Mouse (Mus musculus) right cerebral cortex, postnatal 36 days (tissue): Measurements from ENCODE around the gene Shq1.

ENCODE experiments used
- DNase-seq, 2 experiments: peaks; one replicate each; pipeline ENCODE4 v3.0.0; 2022; ENCODE audit warnings: low spot score in 2 of 2, mixed read lengths in 1 of 2

The Shq1 gene

DNA sequence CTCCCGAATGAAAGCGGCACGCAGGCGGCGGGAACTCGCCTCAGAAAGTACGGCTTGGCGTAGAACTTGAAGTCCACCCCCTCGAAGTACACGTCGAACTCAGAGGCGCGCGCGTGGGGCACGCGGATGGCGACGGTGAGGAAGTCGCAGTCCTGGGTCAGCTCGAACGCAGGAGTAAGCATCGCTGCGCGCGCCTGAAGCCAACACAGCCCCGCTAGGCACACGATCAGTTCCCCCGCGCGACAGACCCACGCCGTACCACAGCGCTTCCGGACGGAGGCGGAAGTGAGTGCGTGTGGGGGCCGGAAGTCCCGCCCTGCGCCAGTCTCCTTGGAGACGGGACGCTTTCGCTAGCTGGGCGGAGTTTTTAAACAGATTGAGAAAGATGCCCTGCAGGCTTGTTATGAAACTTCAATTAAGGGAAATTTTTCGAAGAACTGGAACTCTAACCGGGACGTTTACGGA is at the start of gene Shq1:
Gene Shq1, minus strand, starts transcription at position 278 of the 465 bp plus-strand sequence.
- DNase-seq = peak; percentile 71 to 77

DNA sequence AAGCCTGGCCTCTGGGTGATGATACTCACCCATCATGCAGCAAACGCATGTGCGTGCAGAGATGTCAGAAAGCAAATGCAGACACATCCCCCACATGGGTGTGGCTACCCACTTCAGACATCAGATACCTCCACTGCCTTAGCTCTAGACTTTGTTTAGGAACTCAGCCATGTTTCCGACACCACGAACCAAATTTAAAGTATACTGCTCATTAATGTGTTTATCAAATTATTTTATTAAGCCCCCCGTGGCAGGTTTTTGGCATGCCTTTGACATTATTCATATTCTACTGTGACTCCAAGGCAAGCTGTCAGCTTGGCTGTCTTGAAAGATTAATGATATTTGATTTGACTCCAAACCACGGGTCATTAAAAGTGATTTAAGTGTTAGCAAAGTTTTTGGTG is 49.1 kb upstream of the Shq1 start:
- DNase-seq = no peak

DNA sequence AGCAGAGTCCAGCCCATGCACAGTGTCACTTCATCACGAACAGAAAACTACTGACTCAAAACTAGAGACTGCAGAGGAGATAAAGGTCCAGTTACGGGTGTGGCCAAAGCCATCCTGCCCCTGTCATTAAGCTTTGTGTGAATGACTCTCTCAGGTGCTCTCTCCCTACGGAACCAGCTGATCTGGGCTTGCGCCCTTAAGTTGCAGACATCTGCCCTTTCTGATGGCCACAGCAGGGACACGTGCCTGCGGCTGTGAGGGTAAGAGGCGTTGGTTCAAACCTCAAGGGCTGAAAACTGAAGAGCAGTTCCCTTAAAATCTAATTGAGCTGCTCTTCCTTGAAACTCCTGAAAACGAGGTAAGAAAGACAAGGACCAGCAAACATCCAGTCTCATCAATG is 45.9 kb upstream of the Shq1 start:
- no peak for DNase-seq

DNA sequence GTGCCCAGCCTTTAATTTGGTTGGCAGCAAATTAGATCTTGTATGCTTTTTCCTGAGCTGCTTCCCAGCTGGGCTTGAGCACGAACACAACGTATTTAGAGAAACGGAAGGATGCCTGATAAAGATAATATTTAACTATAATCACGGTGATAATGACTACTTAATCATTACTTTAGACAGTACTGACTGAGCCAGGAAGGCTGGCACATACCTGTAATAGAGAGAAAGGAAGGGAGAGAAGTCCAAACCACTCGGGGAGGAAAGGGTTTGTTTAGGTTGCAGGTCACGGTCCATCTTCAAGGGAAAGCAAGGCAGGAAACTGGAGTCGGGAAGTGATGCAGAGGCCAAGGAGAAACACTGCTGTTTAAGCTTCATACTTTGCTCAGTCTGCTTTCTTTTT is 45.2 kb upstream of the Shq1 start:
- DNase-seq = no peak

DNA sequence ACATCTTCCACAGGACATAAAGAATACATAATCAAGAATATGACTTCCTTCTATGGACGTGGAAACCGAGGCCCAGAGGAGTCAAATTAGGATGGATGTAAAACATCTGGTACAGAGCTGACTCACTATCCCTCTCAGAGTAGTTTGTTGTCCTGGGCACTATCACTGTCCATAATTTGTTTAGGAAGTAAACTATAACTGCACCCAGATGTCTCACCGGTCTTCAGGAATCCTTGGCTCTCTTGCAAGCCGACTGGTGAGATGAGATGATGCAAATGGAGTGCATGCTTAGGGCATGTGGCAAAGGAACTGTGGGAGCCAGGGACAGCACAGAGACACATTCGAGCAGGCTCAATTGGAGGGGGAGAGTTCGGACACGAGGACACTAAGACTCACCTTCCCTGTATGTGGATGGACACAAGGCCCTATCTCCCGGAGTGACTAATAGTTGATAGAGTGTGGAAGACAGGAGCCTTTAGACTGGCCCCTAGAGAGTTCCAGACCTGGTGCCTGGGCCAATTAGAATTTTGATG is 44.4 kb upstream of the Shq1 start:
- no peak for DNase-seq

DNA sequence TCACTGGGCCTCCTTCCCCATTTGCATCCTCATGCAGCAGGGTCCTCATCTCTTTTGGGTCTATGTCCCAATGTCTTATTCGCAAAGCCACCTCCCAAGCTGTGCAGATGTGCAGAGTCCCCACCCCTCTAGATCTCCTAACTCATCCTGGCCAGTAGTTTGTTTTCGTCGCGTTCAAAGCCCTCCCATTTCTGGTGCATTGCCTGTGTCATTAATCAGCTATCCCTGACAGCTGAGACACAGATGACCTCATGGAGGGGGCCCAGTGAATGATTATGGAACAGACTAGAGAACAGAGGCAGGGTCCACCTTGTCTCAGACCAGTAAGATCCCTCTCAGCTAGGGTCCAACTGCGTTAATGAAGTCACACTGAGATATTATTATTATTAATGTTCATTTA is 39.9 kb upstream of the Shq1 start:
- no peak for DNase-seq

DNA sequence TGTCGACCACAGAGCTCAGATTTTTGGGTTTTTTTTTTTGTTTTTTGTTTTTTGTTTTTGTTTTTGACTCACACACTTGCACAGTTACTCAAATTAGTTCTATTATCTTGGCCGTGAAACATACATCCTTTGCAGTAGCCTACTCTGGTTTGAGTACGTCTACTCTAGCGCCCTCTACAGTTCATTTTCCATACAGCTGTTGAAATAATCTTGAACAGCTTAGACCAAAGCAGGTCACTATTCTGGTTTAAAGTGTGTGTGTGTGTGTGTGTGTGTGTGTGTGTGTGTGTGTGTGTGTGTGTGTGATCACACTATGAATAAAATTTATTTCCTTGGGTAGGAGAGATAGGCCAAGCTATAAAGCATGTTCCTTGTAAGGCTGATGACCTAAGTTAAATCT is 39.2 kb upstream of the Shq1 start:
- DNase-seq = no peak

DNA sequence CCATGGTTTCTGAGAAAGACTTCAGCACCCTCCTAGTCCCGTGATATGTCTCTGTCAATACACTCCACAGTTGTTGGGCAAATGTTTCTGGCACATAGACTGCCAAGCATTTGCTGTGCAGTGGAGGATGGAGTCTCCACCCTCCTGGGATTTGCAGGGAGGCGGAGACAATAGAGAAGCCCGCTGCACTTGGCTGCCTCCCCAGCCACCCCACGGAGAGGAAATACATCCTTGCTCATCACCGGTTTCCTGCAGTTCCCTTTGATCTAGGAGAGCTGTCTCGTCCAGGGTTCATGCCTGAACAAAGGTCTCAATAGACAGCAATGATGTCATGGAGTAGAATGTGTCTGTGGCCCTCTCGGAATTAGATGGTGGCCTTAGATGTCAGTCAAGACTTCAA is 38.5 kb upstream of the Shq1 start:
- no peak for DNase-seq

DNA sequence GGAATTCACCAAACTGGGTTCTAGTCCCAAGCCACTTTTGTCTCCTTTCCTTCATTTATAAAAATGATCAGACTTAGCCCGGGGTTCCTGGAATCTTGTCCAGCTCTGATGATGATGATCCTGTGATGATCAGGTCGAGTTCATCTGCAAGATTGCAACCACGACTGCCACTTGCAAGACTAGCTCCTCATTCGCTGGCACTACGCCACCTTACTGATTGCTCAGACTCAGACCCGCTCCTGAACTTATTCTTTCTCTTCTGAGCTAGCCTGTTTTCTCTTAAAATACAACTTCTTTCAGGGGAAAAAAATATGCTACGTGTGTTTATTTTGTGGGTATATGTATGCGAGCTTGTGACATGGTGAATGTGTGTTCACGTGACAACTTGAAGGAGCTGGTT is 38.0 kb upstream of the Shq1 start:
- DNase-seq = no peak

DNA sequence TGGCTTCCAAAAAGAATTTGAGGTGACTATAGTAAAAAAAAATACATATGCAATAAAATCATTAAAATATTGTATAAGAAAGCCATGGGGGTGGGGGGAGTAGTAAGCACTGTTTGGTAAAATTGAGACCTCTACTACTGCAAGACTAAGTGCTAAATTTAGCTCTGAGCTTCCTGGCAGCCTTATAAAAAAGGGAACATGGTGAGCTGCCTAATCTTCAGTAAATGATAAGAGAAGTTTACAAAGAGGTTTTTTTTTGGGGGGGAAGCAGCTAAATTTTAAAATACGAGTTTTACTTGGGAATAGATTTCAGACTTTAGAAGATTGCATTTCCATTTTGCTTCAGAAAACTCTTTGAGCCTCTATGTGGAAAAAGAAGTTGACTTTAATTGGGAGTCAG is 37.3 kb upstream of the Shq1 start:
- DNase-seq = no peak

DNA sequence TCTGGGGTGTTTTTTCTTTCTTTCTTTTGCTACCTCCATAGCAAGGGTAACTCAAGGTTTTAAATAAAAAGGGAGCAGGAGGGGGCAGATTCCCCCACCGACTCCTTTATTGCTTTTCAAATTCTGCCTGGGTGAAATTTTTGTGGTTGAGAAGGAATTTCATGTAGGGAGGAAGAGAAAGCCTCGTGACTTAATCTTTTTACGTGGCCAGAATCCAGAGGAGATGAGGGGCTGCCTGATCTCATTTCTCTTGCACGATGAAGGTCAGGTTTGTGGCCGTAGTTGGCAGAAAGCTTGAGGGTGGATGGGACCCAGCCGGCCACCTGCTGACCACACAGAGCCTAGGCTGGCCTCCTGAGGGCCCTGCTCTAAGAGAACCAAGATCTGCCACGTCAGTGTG is 36.6 kb upstream of the Shq1 start:
- no peak for DNase-seq

DNA sequence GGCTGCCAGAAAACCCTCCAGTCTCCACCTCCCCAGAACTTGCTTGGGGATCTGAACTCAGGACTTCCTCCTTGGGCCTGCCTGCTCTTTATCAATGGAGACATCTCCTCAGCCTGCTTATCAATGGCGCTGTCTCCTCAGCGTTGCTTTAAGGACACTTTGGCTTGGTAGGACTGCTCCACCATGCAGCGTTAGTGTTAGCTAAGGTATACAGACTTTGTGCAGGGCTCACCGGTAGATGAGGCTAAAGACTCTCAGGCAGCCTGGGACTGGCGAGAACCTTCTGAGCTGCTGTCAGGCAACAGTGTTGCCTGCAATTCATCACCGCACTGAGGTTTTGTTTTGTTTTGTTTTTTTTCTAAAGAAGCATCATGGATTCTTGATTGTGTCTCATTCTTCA is 35.9 kb upstream of the Shq1 start:
- no peak for DNase-seq

DNA sequence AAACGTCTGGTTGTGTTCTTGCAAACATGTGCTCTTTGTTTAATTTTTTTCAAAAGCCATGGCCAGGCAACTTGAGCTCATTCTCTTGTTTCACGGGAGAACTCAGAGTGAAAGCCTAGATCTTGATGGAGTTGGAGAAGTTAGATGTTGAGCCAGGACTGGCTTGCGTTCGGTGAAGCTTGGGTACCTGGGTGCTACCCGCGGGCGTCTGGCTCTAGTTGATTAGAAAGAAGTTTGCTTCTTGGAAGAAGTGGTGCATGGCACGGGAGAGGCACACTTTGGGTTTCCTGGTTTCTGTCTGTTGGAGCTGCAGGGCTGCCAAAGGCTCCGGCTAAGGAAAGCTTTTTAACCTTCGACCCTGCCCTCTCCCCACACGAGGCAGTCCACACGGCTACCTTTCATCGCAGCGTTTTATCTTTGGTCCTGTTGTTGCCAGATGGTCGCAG is 34.4 kb upstream of the Shq1 start:
- no peak for DNase-seq

DNA sequence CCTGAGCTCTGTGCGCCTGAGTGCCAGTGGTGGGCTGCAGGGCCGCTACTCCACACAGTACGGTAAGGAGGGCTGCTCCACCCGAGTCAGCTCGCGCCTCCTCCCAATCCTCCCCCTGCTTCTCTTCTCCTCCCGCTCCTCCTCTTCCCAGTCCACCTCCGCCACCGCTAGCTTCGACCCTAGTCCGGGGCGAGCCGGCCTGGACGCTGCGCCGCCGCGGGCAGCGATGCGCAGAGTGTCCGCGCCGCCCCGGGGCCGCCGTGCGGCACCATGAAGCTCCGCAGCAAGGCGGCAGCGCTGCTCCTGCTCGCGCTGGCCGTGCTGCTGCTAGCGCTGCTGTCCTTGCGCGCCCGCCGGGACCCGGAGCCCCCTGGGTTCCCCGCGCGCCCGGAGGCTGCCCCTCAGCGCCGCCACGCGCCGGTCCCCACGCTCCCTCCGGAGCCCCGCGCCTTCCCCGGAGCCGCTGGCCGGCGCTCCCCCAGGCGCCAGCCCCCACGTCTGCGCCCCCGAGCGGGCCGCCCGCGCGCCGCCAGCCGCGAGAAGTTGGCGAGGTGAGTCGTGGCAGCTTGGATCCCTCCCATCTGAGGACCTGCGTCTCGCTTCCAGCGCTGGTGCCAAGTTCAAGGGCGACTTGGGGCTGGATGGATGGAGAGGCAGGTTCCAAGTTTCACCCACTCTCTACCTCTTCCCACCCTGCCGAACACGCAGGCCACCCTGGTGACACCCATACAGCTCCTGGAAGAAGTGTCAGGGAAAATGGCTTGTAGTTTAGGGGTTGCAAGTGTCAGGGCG is 33.8 kb upstream of the Shq1 start, which contains the start of gene Gxylt2:
Gene Gxylt2, plus strand, starts transcription at position 161 of the 792 bp plus-strand sequence.
- DNase-seq = peak in 1 of 2 experiments; percentile 8

DNA sequence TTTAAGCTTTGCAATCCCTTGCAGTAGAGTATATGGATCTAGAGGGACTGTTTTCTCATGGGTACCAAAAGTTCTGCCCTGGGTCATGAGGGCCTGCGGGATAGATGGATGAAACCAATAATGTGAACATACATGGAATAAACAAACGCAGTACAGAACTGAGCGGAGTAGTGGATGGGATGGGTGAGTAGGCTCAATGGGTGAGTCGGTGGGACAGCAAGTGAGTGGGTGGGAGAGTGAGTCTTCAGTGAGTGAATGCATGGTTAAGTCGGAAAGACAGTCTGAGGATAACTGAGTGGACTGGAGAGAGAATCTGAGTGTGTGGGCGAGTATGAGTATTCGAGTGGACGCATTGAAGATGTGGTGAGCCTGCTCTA is 33.2 kb upstream of the Shq1 start:
- DNase-seq = no peak

DNA sequence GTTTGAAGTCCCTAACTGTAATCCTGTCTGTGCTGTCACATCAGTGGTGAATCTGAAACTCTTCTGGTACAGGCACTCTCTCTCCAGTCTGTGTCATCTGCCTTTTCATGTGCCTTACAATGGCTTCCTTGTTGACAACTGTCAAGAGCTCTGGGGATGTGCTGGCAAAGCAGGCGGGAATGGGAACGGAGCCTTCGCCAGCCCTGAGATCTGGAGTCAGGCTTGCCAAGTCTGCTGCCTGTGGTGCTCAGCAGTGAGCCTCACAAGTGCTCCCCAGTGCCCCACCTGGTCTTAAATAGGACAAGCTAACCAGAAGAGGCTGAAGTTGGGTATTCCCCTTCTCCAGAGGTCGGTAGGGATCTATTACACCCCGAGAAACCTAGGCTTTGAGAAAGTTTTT is 29.8 kb upstream of the Shq1 start:
- no peak for DNase-seq

DNA sequence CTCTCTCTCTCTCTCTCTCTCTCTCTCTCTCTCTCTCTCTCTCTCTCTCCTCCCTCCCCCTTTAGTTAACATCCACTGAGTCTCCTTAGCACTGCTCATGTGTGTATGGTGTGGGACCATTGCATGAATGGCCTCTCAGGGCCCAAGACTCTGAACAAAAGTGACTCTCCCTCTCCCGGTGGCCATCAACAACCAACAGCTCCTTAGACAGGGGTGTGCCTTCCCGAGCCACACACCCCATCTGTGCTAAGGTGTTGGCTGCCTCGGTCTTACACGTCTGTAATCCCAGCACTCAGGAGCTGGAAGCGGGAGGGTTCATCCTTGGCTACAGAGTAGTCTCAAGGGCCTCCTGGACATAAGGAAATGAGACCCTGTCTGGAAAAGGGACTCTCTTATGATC is 29.0 kb upstream of the Shq1 start:
- DNase-seq = no peak

DNA sequence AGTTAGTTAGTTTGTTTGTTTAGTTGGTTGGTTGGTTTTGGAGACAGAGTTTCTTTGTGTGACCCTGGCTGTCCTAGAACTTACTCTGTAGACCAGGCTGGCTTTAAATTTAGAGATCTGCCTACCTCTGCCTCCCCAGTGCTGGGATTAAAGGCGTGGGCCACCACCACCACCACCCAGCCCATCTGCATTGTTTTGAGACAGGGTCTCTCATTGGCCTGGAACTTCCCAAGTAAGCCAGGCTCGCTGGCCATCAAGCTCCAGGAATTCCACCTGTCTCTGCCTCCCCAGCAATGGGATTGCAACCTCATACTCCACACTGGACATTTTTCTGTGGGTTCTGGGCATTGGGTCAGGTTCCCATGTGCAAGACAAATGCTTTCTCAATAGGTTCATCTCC is 15.4 kb upstream of the Shq1 start:
- DNase-seq = no peak

DNA sequence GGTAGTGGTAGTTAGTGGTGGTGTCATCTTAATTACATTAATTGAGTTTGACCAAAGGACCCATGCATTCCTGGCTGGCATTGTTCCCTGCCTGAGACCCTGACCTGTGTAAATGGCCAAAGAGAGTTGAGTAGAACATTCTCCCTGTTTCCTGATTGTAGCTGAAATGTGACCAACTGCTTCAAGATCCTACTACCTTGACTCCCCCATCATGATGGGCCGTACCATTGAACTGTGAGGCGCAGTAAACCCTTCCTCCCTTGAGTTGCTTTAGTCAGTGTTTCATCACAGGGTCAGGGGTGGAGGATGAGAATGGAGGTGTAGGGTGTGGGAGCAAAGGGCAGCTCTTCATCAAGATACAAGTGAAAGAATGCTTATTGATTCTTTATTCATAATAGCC is 7.7 kb upstream of the Shq1 start:
- DNase-seq = no peak

DNA sequence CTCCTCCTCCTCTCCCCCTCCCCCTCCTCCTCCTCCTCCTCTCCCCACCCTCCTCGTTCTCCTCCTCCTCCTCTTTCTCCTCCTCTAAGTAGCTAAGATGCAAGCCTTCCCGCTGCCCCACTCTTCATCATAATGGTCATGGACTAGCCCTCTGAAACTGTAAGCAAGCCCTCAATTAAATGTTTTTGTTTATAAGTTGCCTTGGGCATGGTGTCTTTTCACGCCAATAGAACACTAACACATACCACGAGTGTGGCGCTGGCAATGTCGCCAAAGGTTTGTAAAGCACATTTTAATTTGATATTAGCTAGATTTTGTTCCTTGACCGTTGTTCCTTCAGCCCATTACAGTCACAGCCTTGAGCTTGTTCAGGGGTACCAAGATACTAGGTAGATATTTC is 5.5 kb upstream of the Shq1 start:
- no peak for DNase-seq

DNA sequence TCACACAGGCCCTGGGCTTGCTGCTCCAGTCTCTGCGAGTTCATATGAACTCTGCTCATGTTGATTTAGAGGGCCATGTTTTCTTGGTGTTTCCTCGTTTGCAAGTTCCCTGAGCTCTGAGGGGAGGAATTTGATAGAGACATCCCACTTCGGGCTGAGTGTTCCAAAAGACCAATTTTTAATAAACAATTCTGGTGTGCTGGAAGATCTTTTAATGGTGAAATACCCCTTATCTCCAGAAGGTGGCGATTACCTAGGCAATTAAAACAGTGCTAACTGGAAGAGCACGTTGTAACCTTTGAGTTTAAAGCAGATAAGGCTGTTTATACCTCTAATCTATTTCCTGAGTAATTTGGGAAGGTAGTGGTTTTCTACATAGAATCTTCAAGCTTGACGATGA is 4.0 kb upstream of the Shq1 start:
- DNase-seq = no peak

DNA sequence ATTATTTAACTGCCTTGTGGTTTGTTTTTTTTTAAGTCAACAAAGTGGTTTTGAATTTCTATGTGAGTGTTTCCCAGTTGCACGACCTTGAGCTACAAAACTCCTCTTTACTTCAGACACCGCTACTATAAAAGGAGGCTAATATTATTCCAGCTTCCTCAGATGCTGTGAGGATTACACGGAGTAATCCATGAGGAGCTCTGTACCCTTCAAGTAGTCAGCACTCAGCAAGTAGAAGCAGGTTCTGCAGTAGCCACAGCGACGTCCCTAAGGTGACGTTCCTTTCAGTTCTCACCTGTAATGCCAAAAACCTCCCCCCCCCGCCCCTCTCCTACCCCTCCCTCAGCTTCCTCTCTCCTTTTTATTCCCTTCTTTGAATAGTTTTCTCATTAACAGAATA is 444 bp upstream of the Shq1 start:
- DNase-seq = no peak

DNA sequence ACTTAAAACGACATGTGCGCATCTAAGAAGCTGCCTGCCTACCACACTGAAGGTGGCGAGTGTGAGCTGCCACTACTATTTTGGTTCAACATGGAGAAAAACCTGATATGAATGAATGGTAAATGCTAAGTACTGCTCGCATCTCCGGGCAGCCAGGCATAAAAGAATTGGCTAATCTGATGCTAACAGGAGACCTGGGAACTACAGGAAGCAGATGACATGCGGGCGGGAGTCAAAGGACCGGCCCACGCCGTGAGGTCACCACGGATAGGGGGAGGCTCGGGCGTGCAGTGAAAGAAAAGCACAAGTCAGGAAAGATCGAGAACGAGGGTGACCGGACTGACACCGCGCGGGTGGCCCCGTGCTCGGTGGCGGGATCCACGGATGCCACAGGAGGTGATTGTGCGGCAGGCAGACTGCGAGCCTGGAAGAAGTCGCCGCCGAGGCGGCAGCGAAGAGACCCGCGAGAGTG is 551 bp downstream of the Shq1 start:
- peak; percentile 32 to 41 for DNase-seq

DNA sequence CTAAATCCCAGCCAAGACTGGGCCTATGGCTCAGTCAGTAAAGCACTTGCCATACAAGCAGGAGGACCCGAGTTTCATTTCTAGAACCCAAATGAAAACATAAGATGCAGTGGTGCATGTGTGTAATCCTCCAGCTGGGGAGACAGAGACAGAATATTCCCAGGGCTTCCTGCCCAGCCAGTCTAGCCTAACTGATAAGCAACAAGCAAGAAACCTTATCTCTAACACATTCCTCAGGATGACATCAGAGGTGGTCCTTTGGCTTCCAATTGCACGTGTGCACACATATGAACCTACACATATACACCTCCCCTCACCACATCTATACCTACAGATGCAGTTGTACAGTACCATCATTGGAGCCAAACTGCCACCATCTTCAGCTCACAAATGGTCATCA is 2.1 kb downstream of the Shq1 start:
- no peak for DNase-seq
